Mouse (Mus musculus) megakaryocyte, embryonic 14.5 days (primary cell): ENCODE data around the gene Zfp787.

ENCODE experiments used
- FLI1 ChIP-seq: IDR thresholded peaks from 2 replicates; pipeline ENCODE4 v1.6.1; 2012; ENCODE audit warnings: low read length, inconsistent platforms, mixed read lengths
- GATA1 ChIP-seq: IDR thresholded peaks from 3 replicates; pipeline ENCODE4 v1.6.1; 2012; ENCODE audit warnings: mixed read lengths, low read length, inconsistent platforms, borderline replicate concordance

DNA sequence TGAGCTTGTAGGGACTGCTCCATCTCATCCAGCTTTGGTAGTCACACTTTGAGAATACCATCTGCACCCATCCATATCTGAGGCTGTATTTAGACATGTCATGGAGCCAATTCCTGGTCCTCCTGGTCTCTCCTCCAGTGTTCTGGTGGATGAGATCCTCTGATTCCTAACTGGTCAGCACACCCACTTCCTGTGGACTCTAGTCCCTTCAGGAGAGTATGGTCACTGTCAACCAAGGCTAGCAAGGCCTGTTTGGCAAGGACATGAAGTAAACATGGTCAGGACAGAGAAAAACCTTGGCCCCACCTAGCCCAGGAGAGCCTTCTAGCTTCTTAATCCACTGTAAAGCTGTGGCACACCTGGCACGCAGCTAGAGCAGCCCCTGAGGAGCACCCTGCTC lies 4.5 kb downstream of the Zfp787 start:
- TF ChIP-seq FLI1 (no peak), GATA1 (no peak)
